Mouse (Mus musculus) intestine, embryonic 14.5 days (tissue): Measurements from ENCODE around the gene Art1. TPM values are rescaled to one million over a fixed set of nuclear protein-coding genes. Genes with fewer than 3 reads are reported as not detected.

Experiments used
- ATAC-seq: fragments of 200-750 bp; cut with Nextera tagmentation; replicated peaks from 2 replicates; pipeline ENCODE4 v1.8.0; 2017; ENCODE audit warnings: low read depth, moderate number of reproducible peaks, moderate TSS enrichment, moderate library complexity; ENCODE audit not compliant: low FRiP score, low TSS enrichment
- DNase-seq: peaks from one replicate; pipeline ENCODE4 v3.0.0-alpha.2; 2018; ENCODE audit warnings: low spot score
- H3K27ac ChIP-seq: fragments of 300-500 bp; sonication (generic); 2 replicates; pipeline ENCODE4 v1.5.1; 2014; ENCODE audit warnings: low read depth, mild to moderate bottlenecking, control low read depth
- H3K27me3 ChIP-seq: fragments of 300-500 bp; sonication (generic); replicated peaks from 2 replicates; pipeline ENCODE4 v1.6.1; 2014; ENCODE audit warnings: low read length, control low read depth; ENCODE audit not compliant: control insufficient read depth, insufficient read depth
- H3K36me3 ChIP-seq: fragments of 300-500 bp; sonication (generic); 2 replicates; pipeline ENCODE4 v1.6.1; 2014; ENCODE audit warnings: low read length, control low read depth; ENCODE audit not compliant: control insufficient read depth, insufficient read depth
- H3K4me1 ChIP-seq: fragments of 300-500 bp; sonication (generic); replicated peaks from 2 replicates; pipeline ENCODE4 v1.6.1; 2014; ENCODE audit warnings: low read length, control low read depth, mixed read lengths; ENCODE audit not compliant: control insufficient read depth, insufficient read depth
- H3K4me2 ChIP-seq: fragments of 300-500 bp; sonication (generic); 2 replicates; pipeline ENCODE4 v1.6.1; 2014; ENCODE audit warnings: low read length
- H3K4me3 ChIP-seq: fragments of 300-500 bp; sonication (generic); 2 replicates; pipeline ENCODE4 v1.5.1; 2014; ENCODE audit warnings: low read depth, low read length, control low read depth, mixed read lengths
- H3K9ac ChIP-seq: fragments of 300-500 bp; sonication (generic); 2 replicates; pipeline ENCODE4 v1.6.1; 2014; ENCODE audit warnings: mild to moderate bottlenecking, low read length
- H3K9me3 ChIP-seq: fragments of 300-500 bp; sonication (generic); 2 replicates; pipeline ENCODE4 v1.6.1; 2016; ENCODE audit warnings: low read length, control low read depth; ENCODE audit not compliant: control insufficient read depth
- WGBS: fragments of 180-500 bp; shearing (Covaris S2); extraction: QIAGEN DNeasy Blood & Tissue Kit; methylation state at CpG from one replicate; pipeline ENCODE4 v1.1.7; 2014; 5-methylcytosine and 5-hydroxymethylcytosine counted together
- polyA plus RNA-seq: library from polyadenylated mRNA; unstranded; fragments of >200 nt; fragmentation: Nextera tagmentation; extraction: Ambion mirVana; gene quantifications from 2 replicates; pipeline ENCODE4 v1.2.1, GENCODE M21; 2014

Gene Art1
- polyA plus RNA-seq, 1 experiment from 2014 or later = 0.49 TPM

DNA sequence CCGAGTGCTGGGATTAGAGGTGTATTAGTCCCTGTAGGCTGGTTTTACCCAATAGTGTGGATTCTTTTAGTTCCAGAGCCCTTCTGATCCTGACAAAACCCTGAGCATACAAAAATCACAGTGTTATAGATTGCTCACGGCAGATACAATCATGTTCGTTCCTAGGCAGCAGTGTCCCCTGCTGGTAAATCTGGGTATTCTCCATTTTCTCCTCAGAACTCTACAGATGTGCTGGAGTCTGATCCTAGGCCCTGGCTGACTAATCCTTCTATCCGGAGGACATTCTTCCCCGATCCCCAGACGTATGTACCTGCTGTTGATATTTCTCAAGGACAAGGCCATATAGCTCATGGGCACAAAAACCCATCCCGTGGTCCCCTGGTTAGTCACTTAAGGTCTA, 23.0 kb upstream of the Art1 start:
- Histone ChIP-seq H3K27me3 (no peaks in the 10 kb centered on the region), H3K4me1 (no peaks in the 10 kb centered on the region), H3K4me3 (no peak overlapping the region), H3K9ac (no peak overlapping the region), H3K27ac (no peak overlapping the region), H3K9me3 (no peaks in the 10 kb centered on the region), H3K36me3 (peaks cover 93% of the 10 kb centered on the region), H3K4me2 (no peak overlapping the region)
- ATAC-seq (0 out of 2 replicates have a peak, but pooled peaks have one; percentile 45), DNase-seq (no peak)
- WGBS = 72% methylated on average over 7 of the region's 7 CpGs

GRCm38 (mm10) chr7:102080311-102080710, 21.2 kb upstream of the Art1 start:
- WGBS = 82% methylated on average over 8 of the region's 8 CpGs
- H3K36me3 ChIP-seq = peaks cover 84% of the 10 kb centered on the region

GRCm38 (mm10) chr7:102081784-102082183, 19.8 kb upstream of the Art1 start:
- H3K4me3 ChIP-seq = no peak overlapping the region
- H3K36me3 ChIP-seq = peaks cover 69% of the 10 kb centered on the region
- H3K27me3 ChIP-seq = no peaks in the 10 kb centered on the region
- H3K27ac ChIP-seq = no peak overlapping the region
- no peak overlapping the region for H3K9ac ChIP-seq
- no peaks in the 10 kb centered on the region for H3K9me3 ChIP-seq
- no peaks in the 10 kb centered on the region for H3K4me1 ChIP-seq
- ATAC-seq (no peak), DNase-seq (no peak)
- no peak overlapping the region for H3K4me2 ChIP-seq
- WGBS = 97% methylated on average over 5 of the region's 5 CpGs

More at GRCm38 (mm10) chr7:102080311-102080710, 21.2 kb upstream of the Art1 start:
- Histone ChIP-seq H3K4me3 (no peak overlapping the region), H3K9ac (no peak overlapping the region), H3K9me3 (no peaks in the 10 kb centered on the region), H3K4me2 (no peak overlapping the region), H3K27ac (no peak overlapping the region), H3K27me3 (no peaks in the 10 kb centered on the region), H3K4me1 (no peaks in the 10 kb centered on the region)
- no peak for DNase-seq
- ATAC-seq = no peak

- H3K27me3 ChIP-seq = no peaks in the 10 kb centered on the region
- no peaks in the 10 kb centered on the region for H3K9me3 ChIP-seq
- ATAC-seq = no peak
- no peaks in the 10 kb centered on the region for H3K4me1 ChIP-seq
- 87% methylated on average over 5 of the region's 5 CpGs for WGBS
- H3K9ac ChIP-seq = no peak within 1 kb of the TSS
- no peak within 1 kb of the TSS for H3K4me3 ChIP-seq
- H3K36me3 ChIP-seq = peaks cover 59% of the 10 kb centered on the region
- no peak within 1 kb of the TSS for H3K27ac ChIP-seq
- no peak within 1 kb of the TSS for H3K4me2 ChIP-seq
- no peak for DNase-seq
Observed at GRCm38 (mm10) chr7:102082816-102083215, 18.7 kb upstream of the Art1 start, which contains the start of gene Trpc2. Gene Trpc2, plus strand, starts transcription at chr7:102083116.

GRCm38 (mm10) chr7:102084041-102084696, 17.4 kb upstream of the Art1 start:
- ATAC-seq = no peak
- no peaks in the 10 kb centered on the region for H3K4me1 ChIP-seq
- no peaks in the 10 kb centered on the region for H3K9me3 ChIP-seq
- no peak overlapping the region for H3K4me3 ChIP-seq
- no peak overlapping the region for H3K4me2 ChIP-seq
- H3K9ac ChIP-seq = no peak overlapping the region
- DNase-seq = no peak
- H3K36me3 ChIP-seq = peaks cover 50% of the 10 kb centered on the region
- 83% methylated on average over 26 of the region's 26 CpGs for WGBS
- no peak overlapping the region for H3K27ac ChIP-seq
- no peaks in the 10 kb centered on the region for H3K27me3 ChIP-seq

- Histone ChIP-seq H3K4me2 (no peak overlapping the region), H3K36me3 (peaks cover 20% of the 10 kb centered on the region), H3K4me1 (no peaks in the 10 kb centered on the region), H3K4me3 (no peak overlapping the region), H3K9ac (no peak overlapping the region), H3K27me3 (no peaks in the 10 kb centered on the region), H3K27ac (no peak overlapping the region), H3K9me3 (no peaks in the 10 kb centered on the region)
- 75% methylated on average over 4 of the region's 4 CpGs for WGBS
- DNase-seq (no peak), ATAC-seq (no peak)
Observed at GRCm38 (mm10) chr7:102087336-102087735, 14.2 kb upstream of the Art1 start.

- DNase-seq = peak; percentile 70
- H3K4me2 ChIP-seq = peak overlapping the region; percentile 67
- H3K36me3 ChIP-seq = no peaks in the 10 kb centered on the region
- WGBS = 5% methylated on average over 30 of the region's 30 CpGs
- H3K9ac ChIP-seq = 0 out of 2 replicates have a peak overlapping the region, but pooled peaks have one; percentile 20
- peak overlapping the region; percentile 26 for H3K4me3 ChIP-seq
- H3K27ac ChIP-seq = no peak overlapping the region
- peaks cover 10% of the 10 kb centered on the region for H3K4me1 ChIP-seq
- no peaks in the 10 kb centered on the region for H3K9me3 ChIP-seq
- H3K27me3 ChIP-seq = no peaks in the 10 kb centered on the region
- peak; percentile 75 for ATAC-seq
Observed at GRCm38 (mm10) chr7:102099760-102100661, 1.5 kb upstream of the Art1 start.

DNA sequence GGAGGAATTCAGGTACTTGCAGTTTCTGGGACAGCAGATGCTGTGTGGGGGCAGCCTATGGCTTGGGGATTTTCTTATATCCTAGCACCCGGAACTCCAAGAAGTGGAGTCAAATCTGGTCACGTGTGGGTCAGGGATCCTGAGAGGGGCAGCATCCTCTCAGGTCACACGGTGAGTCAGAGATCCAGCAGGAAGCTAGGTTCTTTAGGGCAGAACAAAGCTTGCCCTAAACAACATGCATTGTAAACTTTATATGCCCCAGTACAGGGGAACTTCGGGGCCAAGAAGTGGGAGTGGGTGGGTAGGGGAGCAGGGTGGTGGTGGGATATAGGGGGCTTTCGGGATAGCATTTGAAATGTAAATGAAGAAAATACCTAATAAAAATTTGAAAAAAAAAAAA, 675 bp upstream of the Art1 start:
- 55% methylated on average over 5 of the region's 5 CpGs for WGBS
- Histone ChIP-seq H3K4me1 (peaks cover 10% of the 10 kb centered on the region), H3K27ac (no peak overlapping the region), H3K36me3 (no peaks in the 10 kb centered on the region), H3K9me3 (no peaks in the 10 kb centered on the region), H3K9ac (no peak overlapping the region), H3K4me3 (no peak overlapping the region), H3K27me3 (no peaks in the 10 kb centered on the region), H3K4me2 (no peak overlapping the region)
- no peak for DNase-seq
- ATAC-seq = no peak
